Mouse (Mus musculus) heart, adult 2 months (tissue): ENCODE data around the gene Trak1.

Source experiments
- CTCF ChIP-seq: fragments of 200-600 bp; IDR thresholded peaks from 2 replicates; pipeline ENCODE4 v1.8.1; 2022; ENCODE audit warnings: antibody characterized with exemption, mild to moderate bottlenecking, moderate library complexity
- EP300 ChIP-seq: fragments of 200-500 bp; IDR thresholded peaks from 2 replicates; pipeline ENCODE4 v1.6.1; 2011; ENCODE audit warnings: low read depth, low read length, control low read depth; ENCODE audit not compliant: insufficient read depth

DNA sequence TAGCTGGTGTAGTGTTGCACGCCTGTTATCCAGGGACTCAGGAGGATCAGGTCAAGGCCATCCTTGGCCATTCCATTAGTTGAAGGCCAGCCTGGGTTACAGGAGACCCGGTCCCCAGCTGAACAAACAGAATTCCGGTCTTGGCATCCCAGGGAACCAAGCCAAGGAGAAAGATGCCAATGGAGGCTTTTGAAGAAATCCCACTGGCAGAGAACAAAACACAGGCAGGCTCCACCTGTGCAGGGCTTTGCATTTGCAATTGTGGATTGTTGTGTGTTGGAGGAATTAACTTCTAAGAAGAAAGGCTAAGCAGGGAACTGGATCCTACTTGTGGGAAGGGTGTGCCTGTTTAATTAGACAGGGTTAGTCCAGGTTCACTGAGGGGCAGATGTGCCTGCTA lies 47.0 kb downstream of the Trak1 start:
- TF ChIP-seq EP300 (no peak), CTCF (no peak)
